Mouse (Mus musculus) right cerebral cortex, postnatal 14 days (tissue): ENCODE data around the gene Zfp697.

Experiments used
- DNase-seq: peaks from one replicate; pipeline ENCODE4 v3.0.0; 2022

The Zfp697 gene

DNA sequence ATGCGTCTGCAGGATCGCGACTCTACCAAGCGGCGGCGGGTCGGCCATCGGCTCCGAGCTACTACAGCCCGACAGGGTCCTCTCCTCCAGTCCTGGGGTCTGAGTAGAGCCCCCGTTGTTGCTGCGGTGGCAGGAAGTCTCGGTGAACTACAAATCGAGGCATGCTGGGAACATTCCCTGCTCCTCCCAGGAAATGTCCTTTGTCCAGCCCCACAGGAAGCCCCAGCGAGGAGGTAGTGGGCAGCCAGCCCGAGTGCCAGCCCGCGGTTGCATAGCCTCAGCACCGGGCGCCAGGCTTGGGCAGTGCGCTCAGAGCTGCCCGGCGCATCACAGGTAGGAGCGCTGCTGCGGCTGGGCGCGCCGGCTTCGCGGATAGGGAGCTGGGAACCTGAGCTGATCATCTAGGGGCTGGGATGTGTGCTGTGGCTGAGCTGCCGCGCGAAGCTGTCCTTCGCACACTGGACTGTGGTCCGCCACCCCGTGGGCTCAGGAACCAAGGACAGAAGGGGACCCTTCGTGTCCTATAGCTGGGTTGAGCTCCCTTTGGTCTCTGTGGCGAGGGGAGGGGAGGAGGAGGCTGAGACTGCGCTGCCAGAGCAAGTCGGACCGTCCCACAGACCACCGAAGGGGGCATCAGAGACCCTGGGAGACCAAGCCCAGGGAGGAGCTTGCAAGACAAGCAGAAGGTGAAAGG is at the start of gene Zfp697:
Zfp697 (plus strand) TSS at position 216 of the 694 bp plus-strand sequence.
- peak; percentile 81 for DNase-seq

DNA sequence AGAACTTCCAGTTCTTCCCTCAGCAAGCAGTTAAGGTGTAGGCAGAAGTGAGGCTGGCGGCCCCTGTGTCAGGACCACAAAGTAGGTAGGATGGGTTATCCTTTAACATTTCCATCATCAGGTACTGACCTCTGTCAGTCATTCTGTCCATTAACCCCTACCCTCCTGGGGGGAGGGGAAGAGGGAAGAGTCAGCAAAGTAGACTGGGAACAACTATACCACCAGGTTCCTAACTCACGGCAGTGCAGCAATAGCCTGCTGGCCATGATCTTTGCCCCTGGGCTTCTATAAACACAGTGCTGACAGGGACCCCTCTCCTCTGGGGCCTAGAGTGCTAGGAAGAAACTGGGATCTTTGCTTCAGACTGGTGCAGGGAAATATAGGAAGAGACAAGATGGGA is 48.3 kb upstream of the Zfp697 start:
- no peak for DNase-seq

DNA sequence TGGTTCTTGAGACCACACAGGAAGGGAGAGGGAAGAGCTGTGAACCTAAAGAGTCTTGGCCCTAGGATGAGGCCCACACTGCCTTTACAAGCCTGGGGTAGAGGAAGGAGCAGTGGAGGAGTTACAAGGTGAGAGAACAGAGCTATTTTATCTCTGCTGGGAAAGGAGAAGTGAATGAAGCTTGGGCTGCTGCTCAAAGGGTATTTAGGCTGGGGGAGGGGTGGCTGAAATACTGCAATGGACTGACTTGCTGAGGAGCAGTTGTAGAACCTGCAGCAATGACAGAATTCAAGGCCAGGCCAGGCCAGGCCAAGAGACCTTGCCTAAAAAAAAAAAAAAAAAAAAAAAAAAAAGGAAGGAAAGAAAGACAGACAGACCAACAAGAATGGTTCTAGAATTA is 46.9 kb upstream of the Zfp697 start:
- no peak for DNase-seq

DNA sequence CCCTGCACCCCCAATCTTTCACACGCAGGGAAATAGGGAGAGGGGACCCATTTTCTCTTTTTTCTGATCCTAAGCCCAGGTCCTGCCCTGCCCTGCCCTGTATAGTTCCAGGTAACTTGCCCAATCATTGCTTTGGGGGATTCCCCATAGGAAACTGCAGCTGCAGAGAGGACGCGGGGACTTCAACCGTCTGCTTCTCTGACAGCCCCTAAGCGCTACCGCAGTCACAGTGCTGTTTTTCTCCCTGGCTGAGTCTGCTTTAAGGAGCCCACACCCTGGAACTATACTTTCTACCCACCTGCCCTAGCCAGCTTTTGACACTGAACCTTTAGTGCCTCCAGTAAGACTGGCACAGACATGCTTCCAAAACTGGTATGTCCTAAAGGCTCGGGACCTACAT is 46.4 kb upstream of the Zfp697 start:
- DNase-seq = no peak

DNA sequence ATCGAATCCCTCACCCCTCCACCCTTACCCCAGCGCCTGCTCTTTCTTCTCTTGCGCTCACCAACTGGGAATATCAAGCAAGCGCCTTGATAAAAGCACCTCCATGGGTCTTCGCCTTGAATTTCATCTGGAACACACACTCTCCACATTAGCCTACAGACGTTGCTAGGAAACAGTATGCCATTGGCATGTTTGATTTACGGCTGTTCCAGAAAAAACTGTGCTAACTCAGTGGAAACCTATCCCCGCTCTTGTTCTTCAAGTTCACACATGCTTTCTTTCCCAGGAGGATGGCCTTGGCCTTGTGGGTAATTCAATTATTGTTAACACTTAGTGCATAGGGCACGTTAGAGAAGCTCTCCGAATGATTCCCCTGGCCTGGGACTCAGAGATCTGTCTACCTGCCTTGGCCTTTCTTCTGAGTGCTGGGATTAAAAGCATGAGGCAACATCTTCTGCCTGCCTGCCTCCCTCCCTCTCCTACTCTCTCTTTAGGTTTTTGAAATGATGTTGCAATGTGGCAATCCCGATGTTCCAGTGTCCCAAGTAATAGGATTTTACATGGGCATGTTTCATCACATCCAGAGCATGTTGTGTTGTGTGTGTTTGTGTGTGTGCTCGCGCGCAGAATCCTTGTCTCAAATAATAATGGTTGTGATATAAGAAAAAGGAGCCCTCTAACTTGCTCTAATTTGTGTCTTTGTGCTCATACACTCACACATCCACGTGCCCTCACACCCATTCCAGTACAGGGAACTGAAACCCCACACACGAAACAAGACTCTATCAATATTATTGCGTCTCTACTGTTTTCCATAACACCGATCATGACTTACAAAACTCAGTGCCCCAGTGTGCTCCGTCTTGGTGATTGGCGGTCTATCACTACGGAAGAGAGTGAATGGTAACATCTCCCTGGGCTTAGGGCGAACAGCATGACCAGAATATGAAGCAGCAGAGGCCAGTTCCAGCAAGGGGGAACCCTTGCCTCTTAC is 45.3 kb upstream of the Zfp697 start:
- no peak for DNase-seq

DNA sequence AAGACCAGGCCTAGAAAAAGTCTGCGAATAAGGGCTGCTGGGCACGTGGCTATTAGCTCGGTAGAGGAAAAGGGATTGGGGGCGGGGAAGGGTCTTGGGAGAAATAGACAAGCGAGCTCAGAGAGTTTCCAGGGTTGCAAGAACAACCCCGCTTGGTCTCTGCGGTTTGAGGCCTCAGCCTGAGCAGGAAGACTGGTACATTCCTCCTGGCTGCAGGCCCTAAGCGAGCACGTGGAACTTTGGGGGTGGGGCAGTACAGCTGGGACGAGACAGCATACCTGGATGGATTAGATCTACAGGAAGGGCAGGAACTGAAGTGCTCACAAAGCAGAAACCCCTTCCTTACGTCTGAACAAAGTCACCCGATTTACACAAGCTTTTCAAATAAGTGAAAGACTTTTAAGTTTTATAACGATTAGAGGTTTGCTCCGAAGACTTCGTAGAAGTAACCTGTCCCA is 43.6 kb upstream of the Zfp697 start:
- peak; percentile 16 for DNase-seq

DNA sequence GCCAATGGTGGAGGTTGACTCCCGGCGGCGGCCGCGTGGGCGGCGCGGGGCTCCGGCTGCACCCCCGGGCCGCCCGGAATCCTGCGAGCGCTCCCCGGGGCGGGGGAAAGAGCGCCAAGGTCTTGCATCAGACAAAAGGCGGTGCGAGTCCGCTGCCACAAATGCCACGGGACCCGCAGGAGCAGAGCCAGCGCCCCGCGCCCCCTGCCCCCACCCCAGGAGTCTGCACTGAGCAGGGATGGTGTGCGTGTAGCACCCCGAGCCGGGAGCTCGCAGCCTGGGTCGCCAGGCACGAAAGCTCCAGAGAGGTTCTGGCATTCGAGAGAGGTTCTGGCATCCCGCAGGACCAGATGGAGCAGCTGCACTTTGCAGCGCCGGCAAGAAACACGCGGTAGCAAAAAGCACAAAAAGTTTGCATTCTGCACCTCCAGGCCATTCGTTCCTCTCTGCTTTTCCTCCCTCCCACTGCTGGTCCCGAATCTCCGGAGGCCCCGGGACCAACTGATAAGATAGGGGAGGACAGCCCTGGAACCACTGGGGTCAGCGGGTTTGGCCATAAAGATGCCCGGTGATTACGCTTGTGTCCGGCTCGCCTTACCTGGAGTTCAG is 43.1 kb upstream of the Zfp697 start:
- DNase-seq = peak; percentile 23

DNA sequence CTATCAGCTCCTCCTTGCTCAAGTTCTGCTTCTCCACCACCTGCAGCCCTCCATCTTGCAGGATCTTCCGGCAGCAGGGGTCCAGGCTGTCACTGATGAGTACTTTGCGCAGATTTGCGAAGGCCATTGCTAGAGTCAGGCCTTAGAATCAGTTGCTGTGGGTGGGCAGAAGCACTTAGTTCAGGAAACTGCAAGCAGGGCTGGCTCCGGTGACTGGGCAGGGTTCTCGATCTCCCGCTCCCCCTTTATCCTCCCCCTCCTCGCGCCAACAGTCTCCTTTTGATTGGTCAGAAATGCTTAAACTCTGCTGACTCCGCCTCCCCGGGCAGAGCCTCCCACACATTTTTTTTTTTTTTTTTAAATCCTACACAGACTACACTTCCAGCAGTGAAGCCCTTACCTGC is 42.6 kb upstream of the Zfp697 start, which contains the start of gene Phgdh:
Phgdh (minus strand) TSS at position 285 of the 404 bp plus-strand sequence.
- DNase-seq = peak; percentile 50

DNA sequence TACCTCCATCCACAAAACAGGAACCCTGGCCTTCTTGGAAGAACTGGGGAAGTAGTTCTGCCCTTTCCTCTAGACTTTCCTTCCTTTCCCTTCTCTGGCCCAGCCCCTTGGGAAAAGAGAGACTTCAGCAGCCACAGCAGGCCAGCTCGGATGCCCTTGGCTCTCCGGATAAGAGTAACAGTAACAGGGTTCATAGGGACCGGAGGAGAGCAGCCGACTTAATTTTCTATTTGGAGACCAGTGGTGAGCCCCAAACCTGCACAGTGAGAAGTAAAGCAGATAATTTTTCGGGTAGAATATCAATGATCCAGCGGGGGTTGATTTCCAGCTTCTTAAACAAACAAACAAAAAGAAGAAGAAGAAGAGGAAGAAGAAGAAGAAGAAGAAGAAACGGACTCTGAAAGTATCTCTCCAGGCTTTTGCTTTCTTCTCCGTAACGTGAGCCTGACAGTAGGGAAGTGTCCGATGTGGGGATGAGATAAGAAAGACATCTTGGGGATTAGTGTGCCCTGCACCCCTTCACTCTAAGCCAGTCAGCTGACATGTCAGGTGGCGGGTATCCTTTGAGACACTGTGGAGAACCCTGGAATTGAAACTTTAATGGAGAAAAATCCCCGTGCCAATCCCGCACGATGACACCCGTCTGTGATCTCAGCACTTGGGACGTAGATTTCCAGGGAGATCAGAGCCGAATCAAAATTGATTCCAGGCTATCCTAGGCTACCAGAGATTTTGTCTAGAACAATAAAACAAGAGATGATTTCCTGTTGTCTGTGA is 41.3 kb upstream of the Zfp697 start:
- no peak for DNase-seq

DNA sequence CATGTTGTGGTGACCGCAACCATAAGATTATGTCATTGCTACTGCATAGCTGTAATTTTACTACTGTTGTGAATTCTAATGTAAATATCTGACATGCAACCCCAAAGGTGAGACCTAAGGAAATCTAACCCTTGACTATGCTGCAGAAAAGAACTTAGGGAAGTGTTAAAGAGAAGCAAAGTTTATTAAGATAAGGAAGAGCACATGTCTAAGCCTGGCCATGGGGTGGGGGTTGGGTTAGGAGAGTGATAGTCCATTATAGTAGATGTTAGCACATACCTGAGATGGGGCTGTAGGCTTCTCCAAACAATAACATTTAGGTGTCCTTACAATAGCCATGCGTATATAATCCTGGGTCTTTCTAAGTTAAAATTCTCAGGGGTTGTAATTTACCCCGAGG is 39.0 kb upstream of the Zfp697 start:
- no peak for DNase-seq

DNA sequence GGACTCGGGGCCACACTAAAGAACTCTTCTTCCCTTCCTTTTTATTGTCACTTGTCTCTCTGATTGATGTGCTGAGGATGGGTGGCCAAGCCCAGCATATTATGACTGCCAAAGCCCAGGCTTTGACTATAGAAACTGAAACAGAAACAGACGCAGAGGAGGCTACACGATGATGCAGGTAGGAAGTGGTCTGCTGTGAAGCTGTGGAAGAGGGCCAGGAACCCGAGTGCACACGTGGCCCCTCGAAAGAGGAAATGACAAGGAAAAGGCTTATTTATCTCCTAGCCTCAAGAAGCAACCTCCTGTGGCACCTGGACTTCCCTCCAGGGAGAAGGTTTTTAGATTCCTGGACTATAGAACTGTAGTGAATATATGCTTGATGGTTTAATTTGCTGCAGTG is 34.2 kb upstream of the Zfp697 start:
- DNase-seq = no peak

DNA sequence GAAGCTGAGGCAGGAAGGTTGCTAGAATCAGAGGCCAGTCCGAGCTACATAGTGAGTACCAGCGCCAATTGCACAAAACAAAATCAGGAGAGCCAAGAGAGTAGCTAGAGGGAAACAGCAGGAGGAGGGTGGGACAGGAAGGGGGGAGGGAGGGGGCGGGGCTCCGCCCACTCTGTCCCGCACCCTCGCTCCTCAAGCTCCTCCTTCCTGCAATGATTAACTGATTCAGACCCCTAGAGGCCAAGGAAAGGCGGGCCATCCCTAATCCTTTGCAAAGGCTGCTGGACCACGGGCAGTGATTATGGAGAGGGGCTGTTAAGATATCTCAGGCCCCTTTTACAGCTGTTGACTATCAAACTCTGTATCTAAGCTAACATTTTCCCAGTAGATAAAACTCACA is 33.6 kb upstream of the Zfp697 start:
- no peak for DNase-seq

DNA sequence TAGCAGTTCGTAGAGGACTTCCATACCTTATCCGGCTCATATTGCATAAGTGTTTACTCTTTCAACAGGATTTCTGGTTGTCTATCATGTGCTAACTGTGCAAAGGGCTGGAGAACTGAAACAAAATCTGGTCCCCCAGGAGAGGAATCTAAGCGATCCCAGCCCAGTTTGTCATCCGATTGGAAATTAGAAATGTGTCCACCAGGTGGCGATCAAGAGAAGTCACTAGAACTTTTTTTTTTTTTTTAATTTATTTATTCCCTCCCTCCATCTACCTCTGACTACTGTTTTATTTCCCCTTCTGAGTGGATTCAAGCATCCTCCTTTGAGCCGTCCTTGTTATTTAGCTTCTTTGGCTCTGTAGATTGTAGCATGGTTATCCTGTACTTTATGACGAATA is 28.4 kb upstream of the Zfp697 start:
- peak; percentile 88 for DNase-seq

DNA sequence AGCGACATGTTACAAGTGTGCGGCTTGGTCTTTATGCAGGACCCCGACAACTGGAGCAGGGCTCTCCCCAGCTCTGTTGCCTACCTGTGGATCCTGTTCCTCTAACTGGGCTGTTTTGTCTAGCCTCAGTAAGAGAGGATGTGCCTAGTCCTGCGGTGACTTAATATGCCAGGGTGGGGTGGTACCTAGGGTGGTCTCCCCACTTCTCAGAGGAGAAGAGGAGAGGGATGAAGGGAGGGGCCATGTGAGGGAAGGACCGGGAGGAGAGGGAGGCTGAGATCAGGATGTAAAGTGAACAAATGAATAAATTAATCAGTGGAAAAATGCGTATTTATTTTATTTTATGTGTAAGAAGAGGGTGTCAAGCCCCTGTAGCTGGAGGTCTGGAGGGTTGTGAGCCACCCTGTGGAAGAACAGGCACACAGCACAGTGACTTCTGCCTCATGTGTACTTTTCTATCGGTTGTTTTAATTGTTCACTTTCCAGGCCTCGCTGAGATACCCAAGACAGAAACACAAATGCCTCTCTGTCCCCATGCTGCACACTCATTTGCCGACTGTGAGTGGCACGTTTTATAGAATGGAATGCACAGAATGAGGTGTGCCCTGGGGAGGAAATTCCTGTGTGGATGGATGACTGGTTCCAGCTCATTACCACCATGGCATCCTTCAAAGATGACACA is 26.8 kb upstream of the Zfp697 start:
- no peak for DNase-seq

DNA sequence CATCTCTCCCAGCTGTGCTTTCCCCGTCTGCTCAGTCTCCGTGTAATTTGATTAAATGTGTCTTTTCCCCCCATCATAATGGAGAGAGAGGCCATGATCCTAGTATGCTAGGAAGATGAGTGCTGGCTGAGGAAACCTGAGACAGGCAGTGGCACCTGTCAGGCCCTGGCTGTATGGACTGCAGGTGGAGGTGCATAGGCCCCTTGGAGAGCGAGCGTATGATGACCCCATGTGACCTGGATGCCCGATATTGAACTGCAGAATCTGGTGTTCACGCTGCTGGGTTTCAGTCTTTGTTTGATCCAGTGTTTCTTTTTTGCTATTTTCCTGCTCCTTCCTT is 26.3 kb upstream of the Zfp697 start:
- no peak for DNase-seq

DNA sequence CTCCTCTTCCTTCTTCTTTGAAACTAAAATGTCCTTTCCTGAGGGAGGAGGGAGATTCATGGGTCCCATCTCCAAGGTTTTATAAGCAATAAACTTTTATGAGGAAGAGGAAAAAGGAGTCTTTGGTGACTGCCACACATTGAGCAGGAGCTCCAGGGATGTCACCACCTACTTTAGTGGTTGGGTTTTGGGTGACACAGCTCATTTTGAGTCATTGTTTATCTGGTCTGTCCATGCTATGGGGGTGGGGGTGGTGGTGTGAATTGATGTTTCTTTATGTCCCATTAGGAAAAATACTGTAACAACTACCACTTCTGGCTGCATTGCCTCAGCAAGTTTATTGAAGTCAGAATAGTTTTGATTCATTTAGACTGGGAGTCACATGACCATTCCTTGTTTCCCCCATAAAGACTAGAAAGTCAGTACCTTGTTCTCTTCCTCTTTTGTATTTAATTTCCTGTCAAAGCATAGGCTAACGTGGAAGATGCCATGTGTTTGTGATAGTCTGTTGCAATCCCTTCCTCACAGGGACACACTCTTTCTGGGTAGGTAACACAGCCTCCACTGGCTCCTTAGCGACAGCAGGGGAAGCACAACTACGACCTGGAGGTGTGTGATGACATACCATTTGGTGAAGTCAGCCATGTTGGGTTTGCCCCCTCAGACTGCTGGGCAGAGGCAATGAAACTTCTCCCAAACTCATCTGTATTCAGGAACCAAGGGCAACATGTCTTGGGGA is 25.5 kb upstream of the Zfp697 start:
- no peak for DNase-seq

DNA sequence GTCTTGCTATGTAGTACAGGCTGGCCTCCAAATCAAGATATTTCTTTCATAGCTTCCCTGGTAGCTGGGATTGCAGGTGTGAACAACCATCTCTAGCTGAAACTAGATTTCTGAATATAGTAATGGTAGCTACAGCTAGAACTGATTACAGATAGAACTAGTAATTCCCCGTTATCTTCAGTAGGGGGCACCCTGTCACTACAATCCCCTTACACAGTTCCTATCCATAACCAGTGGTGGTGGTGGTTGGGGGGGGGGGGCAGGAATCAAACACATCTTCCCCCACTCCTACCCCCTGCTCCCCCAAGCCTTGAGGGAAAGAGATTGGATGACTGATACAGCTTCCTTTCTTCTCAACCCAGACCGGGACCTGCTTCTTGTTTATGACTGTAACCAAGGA is 19.5 kb upstream of the Zfp697 start:
- DNase-seq = no peak

DNA sequence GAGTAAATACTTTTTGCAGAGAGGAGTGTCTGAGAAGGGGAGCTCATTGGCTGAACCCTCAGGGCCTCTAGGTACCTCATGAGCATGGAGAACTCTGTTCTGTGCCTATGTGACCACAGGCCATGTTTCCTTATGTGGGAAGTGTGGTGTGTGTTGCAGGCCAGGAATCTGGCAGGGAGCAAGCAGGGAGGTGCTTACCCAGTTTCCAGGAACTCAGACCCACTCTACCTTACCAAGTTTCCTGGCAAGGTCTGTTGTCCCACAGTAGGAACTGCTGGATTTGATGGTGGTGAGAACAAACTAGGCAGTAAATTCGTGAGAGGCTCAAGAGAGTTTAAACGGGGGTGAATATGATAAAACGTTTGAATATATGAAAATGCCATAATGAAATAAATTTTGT is 16.2 kb upstream of the Zfp697 start:
- no peak for DNase-seq

DNA sequence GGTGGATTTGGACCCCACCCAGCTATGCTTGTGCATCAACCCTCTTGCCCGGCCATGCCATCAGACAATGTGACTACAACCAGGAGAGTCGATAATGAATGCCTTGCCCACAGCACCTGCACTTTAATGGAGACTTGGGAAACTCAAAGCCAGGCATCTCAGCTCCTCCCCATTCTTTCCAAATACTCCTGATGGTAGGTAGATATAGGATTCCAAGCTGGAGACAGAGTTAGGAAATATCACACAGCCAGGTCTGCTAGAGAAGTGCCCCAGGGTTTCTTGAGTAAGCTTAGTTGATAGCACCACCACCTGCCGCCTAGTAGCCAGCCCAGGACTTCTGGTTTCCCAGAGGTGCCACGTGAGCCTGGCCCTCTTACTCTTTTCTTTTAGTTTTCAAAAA is 15.4 kb upstream of the Zfp697 start:
- DNase-seq = no peak

DNA sequence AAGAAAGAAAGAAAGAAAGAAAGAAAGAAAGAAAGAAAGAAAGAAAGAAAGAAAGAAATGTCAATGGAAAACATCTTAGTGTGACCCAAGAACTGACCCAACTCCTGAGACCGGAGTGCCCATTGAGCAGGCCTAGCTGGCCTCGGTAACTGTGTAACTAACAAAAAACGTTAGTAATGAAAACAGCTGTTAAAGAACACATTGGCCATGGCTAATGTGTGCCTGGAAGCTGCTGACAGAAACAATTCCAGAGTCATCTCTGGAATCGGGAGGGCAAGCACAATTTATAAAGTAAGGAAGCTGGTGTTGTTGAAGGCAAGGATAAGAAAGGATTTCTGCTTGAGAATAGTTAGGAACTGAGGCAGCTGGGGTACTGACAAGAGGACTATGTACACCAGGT is 14.0 kb upstream of the Zfp697 start:
- DNase-seq = no peak

DNA sequence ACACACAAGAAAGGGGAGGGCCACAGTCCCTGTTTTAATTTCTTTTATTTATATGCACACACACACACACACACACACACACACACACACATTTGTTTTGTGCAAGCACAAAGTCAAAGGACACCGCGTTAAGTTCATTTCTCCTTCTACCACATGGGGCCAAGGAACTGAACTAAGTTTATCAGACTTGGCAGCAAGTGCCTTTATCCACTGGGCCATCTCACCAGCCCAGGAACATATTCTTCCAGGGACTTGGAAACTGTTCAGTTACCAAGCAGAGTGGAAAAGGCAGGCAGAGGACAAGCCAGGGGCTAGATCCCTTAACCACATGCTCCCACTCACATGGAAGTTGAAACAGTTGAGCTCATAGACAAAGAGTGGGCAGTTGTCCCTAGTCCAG is 13.5 kb upstream of the Zfp697 start:
- no peak for DNase-seq
